Mouse (Mus musculus) adrenal gland, postnatal 14 days (tissue): ENCODE results near the gene Tdgf1. TPM values are rescaled to one million over a fixed set of nuclear protein-coding genes. Genes with fewer than 3 reads are reported as not detected.
A peak's percentile ranks its signal among the peaks of the same experiment; 100 is the strongest.

Experiments
- DNase-seq: peaks from one replicate; pipeline ENCODE4 v3.0.0; 2021; ENCODE audit warnings: mixed read lengths
- long read RNA-seq, 2 experiments: library from polyadenylated mRNA; stranded (forward); transcript quantifications; one replicate each; pipeline ENCODE4 v2.0.0; 2021
- total RNA-seq: library from RNA; stranded (reverse); gene quantifications from 2 replicates; pipeline ENCODE4 v1.2.3, GENCODE M21; 2021

Tdgf1 gene
- not detected in 2 replicates for total RNA-seq
- long read RNA-seq, experiment 1: 0 reads
- long read RNA-seq, experiment 2: 0 reads

DNA sequence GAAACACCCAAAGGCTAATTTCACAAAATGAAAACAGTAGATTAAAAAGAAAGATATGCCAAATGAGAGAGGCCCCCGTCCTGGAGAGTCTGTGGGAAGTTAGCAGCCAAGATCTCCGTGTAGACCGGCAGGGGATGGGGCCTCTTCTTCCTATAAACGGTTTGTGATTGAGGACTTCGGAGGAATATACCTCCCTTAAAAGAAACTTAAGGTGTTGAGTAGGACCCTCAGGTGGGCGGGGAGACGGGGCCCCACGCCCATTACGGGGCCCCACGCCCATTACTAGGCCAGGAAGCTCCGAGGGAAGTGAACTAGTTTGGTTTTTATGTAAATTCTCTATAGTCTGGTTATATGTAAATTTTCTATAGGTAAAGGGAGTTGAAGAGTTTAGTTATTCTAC is at the start of gene Tdgf1:
Gene Tdgf1 (minus strand): TSS at position 233 of the 400 bp plus-strand sequence.
- no peak for DNase-seq

DNA sequence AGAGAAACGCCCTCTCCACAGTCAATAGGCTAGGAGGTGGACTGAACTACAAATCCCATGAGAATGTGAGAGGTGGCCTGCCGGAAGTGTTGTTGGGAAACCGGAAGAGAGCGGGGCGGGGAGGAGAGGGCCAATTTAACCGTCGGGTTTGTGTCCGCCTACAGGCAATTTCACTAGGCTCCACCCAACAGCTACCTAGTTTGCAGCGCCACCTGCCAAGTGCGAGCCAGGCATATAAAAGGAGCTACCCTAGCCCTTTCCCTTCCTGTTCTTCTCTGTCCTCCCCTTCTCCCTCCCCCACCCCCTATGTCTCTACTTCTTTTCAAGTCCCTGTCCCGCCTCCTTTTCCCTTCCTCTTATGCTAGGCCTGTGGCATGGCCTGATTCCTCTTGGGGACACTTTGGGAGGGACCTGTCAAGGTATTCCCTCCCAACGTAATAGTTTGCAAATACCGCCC is 48.8 kb upstream of the Tdgf1 start:
- peak; percentile 84 for DNase-seq

DNA sequence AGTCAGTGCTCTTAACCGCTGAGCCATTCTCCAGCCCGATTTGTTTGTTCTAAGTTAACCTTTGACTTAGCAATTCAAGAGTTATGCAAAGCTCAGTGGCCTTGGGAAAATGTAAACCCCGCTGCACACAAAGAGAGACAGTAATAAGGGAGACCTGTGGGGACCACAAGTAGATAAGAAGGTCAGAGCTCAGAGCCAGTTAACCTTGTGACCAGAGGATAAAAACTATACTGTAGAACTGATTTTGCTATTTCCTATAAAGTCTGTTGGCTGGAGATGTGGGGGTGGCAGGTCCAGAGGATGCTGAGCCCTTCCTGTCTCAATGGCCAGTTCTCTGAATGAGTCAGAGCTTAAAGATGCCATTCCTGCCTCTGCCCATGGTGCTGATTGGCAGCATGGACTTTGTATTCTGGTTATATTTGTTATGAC is 47.3 kb upstream of the Tdgf1 start:
- DNase-seq: peak; percentile 36

DNA sequence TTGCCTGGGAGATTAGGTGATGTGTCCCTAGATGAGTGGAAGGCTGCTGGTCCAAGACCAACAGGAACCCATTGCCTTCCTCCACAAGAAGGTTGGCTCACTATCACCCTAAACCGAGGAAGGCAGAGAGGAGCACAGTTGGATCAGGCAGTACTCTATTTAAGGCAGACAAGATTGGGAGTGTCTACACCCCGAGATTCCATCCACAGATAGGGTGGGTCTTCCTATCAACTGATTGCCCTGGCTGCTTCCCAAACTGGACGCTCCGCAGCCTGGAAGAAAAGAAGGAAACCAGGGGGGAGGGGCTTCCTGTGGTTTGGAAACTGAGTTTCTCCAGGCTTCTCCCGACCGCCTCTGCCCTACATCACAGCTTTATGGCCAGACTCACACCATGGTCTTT is 44.2 kb upstream of the Tdgf1 start, which contains the start of gene Rtp3:
Gene Rtp3 (minus strand): TSS at position 380 of the 400 bp plus-strand sequence.
- no peak for DNase-seq

DNA sequence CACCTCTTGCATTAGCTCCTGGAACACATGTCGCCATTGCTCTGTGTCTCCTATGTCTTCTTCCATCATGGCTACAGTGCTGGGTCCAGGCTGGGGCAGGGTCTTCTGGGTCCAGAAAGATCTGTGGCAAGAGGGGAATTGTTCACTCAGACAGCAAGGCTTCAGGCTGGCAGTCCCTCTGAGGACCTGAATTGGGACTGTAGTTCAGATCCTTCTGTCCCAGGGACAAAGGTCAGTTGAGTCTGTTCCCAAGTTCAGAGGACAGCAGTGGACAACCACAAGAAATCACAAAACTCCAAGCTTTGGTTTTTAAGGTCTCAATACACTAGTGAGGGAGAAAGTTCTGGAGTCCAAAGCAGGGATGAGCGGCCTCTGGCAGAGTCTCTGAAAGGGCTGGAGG is 43.6 kb upstream of the Tdgf1 start:
- DNase-seq: no peak

DNA sequence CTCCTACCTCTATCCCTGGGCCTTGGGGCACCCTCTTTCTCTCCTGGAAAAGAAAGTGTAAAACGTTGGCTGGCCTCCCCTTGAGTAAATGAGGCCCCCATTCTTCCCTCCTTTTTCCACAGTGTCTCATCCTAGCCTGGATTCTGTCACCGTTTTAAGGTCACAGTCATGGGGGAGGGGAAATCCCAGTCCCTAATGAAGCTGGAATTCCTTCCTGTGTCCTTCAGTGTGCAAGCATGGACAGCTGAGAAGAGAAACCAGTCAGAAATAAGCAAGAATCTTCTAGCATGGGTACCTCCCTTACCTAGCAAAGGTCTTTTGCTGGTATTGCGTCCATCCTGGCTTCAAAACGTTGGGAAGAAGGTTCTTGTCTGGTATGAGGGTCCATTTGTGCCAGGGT is 43.2 kb upstream of the Tdgf1 start:
- DNase-seq: no peak

DNA sequence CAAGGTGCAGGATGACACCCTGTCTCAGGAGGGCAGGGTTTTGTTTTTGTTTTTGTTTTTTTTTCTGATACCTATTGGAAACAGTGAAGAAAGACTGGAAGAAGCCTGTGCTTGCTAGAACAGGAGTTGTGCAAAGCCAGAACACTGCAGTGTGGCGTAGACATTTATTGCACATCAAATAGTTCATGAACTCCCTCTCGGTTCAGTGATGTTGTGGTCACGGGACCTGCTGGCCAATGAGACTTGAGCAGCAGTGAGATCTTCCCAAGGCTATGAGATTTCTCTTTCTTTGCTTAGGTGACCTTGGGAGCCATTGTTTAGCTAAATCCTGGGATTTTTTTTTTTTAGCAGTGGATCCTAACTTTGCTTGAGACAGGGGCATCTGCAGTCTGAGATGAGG is 42.1 kb upstream of the Tdgf1 start:
- DNase-seq: no peak

DNA sequence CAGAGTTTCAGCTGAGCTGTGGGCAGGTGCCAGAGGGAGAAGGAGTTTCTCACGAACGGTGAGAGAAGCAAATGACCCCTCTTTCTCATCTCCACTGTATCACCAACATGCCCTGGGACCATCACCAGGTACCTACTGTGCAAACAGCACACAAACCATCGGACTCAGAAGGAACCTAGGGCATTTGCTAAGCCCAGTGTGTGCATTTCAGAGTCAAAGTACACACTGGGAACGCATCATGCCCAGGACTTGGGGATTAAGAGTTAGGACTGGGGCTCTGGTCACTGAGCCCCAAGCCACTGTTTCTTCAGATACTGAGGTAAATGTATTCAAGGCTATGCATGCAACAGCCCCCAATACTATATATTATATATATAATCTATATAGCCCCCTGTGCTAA is 41.4 kb upstream of the Tdgf1 start:
- no peak for DNase-seq

DNA sequence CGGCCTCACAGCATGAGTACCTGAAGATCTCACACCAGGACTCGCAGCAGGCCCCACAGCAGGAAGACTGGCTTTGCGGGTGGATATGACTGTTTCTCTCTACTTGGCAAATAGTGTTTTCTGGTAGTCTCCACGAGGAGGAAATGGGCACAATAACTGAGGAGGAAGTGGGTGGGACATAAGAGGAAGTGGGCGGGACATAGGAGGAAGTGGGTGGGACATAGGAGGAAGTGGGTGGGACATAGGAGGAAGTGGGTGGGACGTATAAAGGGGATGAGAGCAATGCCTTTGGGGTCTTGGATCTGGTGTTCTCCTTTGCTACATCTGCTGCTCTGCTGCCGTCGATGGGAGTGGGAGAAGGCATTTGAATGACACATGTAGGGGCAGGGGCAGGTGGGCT is 40.0 kb upstream of the Tdgf1 start:
- DNase-seq: no peak

DNA sequence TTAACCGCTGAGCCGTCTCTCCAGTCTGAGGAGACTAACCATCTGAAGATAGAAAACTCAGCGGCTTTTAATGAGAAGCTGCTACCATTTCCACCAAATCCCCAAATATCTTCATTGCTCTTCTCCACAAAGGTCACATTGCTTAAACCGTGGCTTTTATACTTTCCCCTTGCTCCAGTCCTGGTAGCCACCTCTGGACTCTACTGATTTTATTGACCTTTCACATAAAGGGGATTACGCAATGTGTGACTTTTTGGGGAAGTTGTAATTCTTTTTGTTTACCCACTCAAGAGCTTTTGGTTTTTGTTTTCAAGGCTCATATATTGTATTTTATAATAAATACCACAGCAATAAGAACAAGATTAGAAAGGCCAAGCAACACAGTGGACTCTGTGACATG is 39.6 kb upstream of the Tdgf1 start:
- no peak for DNase-seq

DNA sequence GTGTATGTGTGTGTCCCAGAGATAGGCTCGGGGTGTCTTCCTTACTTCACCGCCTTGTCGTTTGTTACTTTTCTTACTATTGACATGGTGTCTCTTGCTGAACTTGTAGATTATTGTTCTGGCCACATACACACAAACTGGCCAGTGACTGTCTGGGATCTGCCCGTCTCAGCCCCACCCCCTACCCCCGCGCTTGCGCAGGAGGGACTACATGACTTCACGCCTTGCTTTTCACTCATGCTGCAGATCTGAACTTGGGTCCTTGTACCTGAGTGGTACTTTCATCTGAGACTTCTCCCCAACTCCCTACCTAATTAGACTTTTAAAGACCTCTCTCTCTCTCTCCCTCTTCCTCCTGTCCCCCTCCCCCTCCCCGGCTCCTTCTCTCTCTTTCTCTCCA is 38.1 kb upstream of the Tdgf1 start:
- no peak for DNase-seq

DNA sequence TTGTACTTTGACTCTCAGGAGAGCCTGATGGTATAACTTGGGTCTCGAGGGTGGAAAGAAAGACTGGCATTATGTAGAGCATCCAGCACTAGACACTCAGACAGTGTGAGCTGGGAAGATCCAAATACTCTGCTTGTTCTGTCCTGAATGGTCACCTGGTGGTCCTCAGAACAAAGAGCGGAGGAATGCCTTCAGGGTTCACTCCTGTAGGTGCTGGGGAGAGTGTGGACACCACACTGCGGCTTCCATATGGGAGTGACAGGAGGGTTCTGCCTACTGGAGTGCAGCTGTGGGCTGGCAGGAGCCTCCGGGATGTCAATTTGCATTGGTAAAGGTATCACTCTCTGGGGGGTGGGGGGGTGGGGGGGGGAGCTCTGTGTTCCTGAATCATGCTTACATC is 36.4 kb upstream of the Tdgf1 start:
- DNase-seq: no peak

DNA sequence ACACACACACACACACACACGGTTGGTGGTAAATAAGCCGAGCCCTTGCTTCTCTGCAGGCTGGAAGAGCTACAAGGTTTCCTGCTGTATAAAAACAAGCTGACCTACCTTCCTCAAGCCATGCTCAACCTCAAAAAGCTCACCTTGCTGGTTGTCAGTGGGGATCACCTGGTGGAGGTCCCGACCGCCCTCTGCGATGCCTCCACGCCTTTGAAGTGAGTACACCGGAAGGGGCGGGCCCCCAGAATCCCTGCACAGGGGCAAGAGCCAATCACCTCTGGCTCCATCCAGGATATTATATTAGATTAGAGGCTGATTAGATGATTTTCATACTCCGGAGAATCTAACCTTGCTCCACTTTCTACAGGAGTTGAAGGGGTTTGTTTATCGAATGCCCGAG is 33.5 kb upstream of the Tdgf1 start:
- DNase-seq: no peak

DNA sequence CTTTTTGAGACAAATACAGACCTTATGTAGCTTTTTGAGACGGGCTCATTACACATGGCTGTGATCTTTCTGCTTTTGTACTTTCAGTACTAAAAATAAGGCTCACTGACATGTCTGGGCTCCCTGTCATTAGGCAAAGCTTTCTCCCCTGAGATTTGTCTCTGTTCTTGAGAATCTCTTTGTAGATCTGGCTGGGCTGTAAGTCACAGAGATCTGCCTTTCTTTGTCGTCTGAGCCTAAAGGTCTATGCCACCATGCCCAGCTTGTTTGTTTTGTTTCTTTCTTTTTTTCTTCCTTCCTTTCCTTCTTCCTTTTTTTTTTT is 19.9 kb upstream of the Tdgf1 start:
- no peak for DNase-seq

DNA sequence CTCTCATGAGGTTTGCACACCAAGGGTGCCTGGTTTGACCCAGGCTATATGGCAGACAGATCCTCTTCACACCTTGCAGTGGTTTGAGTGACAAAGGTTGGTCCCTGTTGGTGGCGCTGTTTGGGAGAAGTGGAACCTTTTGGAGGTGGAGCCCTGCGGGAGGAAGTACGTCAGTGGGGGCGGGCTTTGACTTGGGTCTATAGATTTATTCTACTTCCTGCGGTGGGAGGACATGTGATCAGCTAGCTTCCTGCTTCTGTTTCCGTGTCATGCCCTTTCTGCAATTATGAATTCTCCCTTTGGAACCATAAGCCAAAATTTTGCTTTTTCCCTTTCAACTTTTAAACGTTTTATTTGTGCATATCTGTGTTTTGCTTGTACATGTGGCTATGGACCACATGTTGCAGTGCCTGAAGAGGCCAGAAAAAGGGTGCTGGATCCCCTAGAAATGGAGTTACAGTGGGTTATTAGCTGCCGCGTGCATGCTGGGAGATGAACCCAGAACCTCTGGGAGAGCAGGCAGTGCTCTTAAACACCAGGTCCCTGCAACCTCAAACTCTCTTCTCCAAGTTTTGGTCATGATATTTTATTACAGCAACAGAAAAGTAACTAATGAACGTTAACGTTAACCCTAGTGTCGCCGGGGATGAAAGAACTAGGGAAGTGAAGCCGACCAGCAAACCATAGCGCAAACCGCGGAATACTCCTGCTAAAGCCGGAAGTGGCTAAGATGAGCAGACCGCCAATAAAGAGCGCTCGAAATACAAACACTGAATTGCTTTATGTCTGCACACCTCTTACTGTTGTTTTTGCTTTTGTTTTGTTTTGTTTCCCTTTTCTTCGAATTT is 19.3 kb upstream of the Tdgf1 start:
- DNase-seq: no peak

DNA sequence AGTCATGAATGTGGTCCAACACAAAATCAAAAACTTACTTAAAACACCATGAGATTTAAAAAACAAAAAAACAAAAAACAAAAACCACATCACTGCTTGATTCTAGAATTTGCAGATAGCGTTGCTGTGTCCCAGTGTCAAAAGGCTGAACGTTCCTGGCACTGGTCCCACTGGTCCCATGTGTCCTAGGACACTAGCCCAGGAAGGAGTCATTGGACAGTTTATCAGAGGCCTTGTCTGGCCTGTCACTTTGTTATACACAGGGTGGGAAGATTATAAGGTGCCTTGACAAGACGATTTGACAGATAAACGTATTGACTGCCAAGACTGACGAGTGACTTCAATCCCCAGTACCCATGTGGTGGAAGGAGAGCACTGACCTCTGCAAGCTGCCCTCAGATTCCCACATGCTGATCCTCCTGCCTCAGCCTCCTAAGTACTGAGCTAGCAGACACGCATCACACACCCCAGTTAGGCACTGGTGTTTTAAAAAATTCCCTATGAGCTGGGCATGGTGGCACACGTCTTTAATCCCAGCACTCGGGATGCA is 17.7 kb upstream of the Tdgf1 start:
- DNase-seq: peak; percentile 32

DNA sequence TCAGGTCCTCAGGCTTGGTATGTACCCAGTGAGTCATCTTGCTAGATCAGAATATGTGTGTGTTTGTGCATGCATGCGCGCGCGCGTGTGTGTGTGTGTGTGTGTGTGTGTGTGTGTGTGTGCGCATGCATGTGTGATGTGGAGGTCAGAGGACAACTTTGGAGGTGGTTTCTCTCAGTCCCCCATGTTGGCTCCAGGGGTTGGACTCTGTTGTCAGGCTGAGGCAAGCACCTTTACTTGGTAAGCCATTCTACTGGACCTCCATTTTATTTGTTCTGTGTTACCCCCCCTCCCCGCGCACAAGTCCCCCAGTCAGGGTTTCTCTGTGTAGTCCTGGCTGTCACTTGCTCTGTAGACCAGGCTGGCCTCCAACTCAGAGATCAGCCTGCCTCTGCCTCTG is 15.4 kb upstream of the Tdgf1 start:
- no peak for DNase-seq

DNA sequence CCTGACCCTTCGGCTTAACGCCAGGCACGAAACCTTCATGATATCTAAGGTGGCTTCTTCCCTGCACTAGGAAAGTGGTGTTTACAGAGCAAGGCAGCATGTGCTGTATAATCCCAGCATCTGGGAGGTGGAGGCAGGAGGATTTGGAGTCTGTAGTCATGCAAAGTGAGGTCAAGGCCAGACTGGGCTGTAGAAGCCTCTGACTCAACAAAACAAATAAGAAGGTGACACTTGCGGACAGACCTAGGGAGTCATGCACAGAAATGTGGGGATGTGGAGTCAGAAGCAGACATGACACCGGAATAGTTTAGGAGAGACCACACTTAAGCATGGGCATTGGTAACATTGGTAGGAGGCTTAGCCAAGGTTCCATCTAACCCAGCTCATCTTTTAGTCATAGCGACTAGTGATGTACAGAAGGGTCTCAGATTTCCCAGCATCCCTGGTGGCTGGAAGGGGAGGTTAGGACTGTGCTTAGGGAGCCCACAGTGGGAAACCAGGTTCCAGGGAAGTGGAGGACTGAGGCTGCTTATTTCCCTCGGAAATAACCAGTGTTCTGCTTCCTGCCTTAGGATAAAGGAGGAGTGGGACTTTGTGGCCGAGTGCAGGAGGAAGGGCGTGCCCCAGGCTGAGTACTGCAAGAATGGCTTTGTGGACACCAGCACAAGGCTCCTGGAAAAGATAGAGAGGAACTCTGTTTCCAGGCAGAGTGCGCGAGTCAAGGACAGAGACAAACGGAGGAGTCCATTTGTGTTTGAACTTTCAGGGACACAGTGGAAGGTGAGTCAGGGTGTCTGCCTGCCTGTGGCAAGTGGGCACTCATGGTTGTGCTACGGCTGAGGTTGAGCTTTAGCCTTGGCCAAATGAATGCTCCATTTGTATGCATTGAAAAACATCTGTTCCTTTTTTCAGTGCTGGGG is 14.5 kb upstream of the Tdgf1 start:
- peak; percentile 71 for DNase-seq

DNA sequence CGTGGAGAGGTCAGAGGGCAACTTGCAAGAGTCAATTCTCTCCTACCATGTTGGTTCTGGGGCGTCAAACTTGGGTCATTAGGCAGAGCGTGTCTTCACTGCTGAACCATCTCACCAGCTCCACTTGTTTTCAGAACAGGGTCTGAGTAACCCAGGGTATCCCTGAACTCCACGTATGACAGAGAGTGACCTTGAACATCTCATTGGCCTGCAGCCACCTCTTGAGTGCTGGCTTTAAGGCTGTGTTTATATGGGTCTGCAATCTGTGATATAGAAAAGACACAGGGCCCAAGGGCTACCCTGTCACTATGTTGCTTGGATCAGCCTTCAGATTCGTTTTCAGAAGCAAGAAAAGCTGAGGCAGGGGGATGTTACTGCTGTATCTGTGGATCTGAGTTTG is 13.7 kb upstream of the Tdgf1 start:
- DNase-seq: no peak

DNA sequence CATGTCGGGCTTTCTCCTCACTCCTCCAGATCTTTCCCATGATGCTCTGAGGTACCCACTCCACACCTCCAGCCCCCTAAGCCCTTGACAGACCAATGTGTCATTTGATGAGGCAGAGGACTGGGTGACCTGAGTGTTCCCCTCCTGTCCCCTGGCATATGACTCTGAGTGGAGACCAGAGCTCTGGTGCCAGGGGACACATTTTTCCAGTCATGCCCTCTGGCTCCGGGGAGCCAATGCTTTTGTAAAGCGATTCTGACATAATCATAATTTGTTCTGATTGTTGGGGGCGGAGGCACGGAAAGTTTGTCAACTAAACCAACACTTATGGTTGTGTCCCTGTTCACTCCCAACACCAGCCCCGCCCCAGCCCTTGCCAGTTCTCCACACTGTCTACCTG is 10.0 kb upstream of the Tdgf1 start:
- DNase-seq: no peak

DNA sequence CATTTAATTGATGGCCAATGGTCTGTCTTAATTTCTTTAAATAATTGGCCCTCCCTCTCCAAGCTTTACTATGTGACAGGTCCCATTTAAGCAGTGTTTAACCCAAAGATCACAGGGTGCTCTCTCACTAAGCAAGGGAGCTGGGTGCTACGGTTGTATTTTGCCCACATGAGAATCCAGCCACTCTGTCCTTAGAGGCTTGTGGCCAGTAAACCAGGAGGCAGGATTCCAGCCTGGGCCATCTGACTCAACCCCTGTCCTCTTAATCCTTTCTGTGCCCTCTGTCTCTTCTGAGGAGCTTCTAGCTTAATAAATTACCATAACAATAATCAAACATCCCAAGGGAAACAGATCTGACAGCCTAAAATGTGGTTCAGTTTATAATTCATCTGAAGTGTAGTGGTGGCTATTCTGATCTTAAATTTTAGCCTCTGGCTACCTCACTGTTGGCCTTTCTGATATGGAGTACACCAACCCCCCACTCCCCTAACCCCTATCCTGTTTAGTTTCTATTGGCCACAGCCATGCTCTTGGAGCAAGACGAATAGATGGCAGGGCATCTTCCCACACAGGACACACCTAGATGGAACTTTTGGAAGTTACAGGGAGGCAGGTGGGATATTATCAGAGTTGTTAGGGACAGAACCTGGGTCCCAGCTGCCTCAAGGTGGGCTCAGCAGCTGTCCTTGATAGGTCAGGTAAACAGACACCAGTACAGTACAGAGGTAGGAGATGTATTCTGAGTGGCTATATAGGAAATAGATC is 8.9 kb upstream of the Tdgf1 start:
- no peak for DNase-seq
